Mouse (Mus musculus): ENCODE measurements around the gene Kcnj11. TPM values are rescaled to one million over a fixed set of nuclear protein-coding genes. Genes with fewer than 3 reads are reported as not detected.

The Kcnj11 gene
- polyA plus RNA-seq (2012; rRNA removed): 16.5 and 18.0 TPM in 2 replicates

GRCm38 (mm10) chr7:46100563-46100962 lies at the start of gene Kcnj11:
TSS of gene Kcnj11 (minus strand) at chr7:46100764.
- no peak for DNase-seq (ENCODE audit: low read depth)

GRCm38 (mm10) chr7:46147417-46147816 lies 46.9 kb upstream of the Kcnj11 start:
- DNase-seq (ENCODE audit: low read depth): no peak

GRCm38 (mm10) chr7:46146675-46147308 lies 46.2 kb upstream of the Kcnj11 start:
- no peak for DNase-seq (ENCODE audit: low read depth)

- no peak for DNase-seq (ENCODE audit: low read depth)
These were observed 43.5 kb upstream of the Kcnj11 start for GRCm38 (mm10) chr7:46144061-46144460.

GRCm38 (mm10) chr7:46138329-46138930 lies 37.9 kb upstream of the Kcnj11 start:
- no peak for DNase-seq (ENCODE audit: low read depth)

GRCm38 (mm10) chr7:46133858-46134257 lies 33.3 kb upstream of the Kcnj11 start:
- no peak for DNase-seq (ENCODE audit: low read depth)

- no peak for DNase-seq (ENCODE audit: low read depth)
These were observed 31.7 kb upstream of the Kcnj11 start for GRCm38 (mm10) chr7:46132229-46132628.

- no peak for DNase-seq (ENCODE audit: low read depth)
These were observed 31.2 kb upstream of the Kcnj11 start for GRCm38 (mm10) chr7:46131806-46132205.

- DNase-seq (ENCODE audit: low read depth): no peak
These were observed 30.7 kb upstream of the Kcnj11 start for GRCm38 (mm10) chr7:46131266-46131665.

GRCm38 (mm10) chr7:46130723-46131122 lies 30.2 kb upstream of the Kcnj11 start:
- no peak for DNase-seq (ENCODE audit: low read depth)

- DNase-seq (ENCODE audit: low read depth): no peak
These were observed 29.1 kb upstream of the Kcnj11 start for GRCm38 (mm10) chr7:46129463-46130179.

- no peak for DNase-seq (ENCODE audit: low read depth)
These were observed 27.6 kb upstream of the Kcnj11 start for GRCm38 (mm10) chr7:46128196-46128595.

- no peak for DNase-seq (ENCODE audit: low read depth)
These were observed 24.8 kb upstream of the Kcnj11 start for GRCm38 (mm10) chr7:46125340-46125739.

- DNase-seq (ENCODE audit: low read depth): no peak
These were observed 23.9 kb upstream of the Kcnj11 start for GRCm38 (mm10) chr7:46124460-46124859.

- DNase-seq (ENCODE audit: low read depth): no peak
These were observed 22.4 kb upstream of the Kcnj11 start for GRCm38 (mm10) chr7:46122964-46123363.

- DNase-seq (ENCODE audit: low read depth): no peak
These were observed 16.5 kb upstream of the Kcnj11 start for GRCm38 (mm10) chr7:46117035-46117434.

GRCm38 (mm10) chr7:46116118-46116581 lies 15.6 kb upstream of the Kcnj11 start:
- no peak for DNase-seq (ENCODE audit: low read depth)

- DNase-seq (ENCODE audit: low read depth): no peak
These were observed 12.9 kb upstream of the Kcnj11 start for GRCm38 (mm10) chr7:46113435-46113834.

GRCm38 (mm10) chr7:46111938-46112337 lies 11.4 kb upstream of the Kcnj11 start:
- DNase-seq (ENCODE audit: low read depth): no peak

GRCm38 (mm10) chr7:46111212-46111817 lies 10.8 kb upstream of the Kcnj11 start:
- DNase-seq (ENCODE audit: low read depth): no peak

GRCm38 (mm10) chr7:46110079-46110478 lies 9.5 kb upstream of the Kcnj11 start:
- no peak for DNase-seq (ENCODE audit: low read depth)

- no peak for DNase-seq (ENCODE audit: low read depth)
These were observed 4.9 kb upstream of the Kcnj11 start for GRCm38 (mm10) chr7:46105484-46105883.

All from gonadal fat pad, adult 2 months (tissue).